Mouse (Mus musculus) CH12.LX (cell line): Measurements from ENCODE around the gene Fam209. TPM values are rescaled to one million over a fixed set of nuclear protein-coding genes. Genes with fewer than 3 reads are reported as not detected.

Experiments
- DNase-seq: peaks from one replicate; pipeline ENCODE4 v3.0.0-alpha.2; 2013; ENCODE audit errors: extremely low read depth
- H3K27ac ChIP-seq: 2 replicates; pipeline ENCODE4 v1.5.1; 2012; ENCODE audit warnings: low read depth, mild to moderate bottlenecking, control low read depth, moderate library complexity; ENCODE audit not compliant: insufficient read depth
- H3K27me3 ChIP-seq: replicated peaks from 2 replicates; pipeline ENCODE3; 2012; ENCODE audit warnings: inconsistent platforms
- H3K36me3 ChIP-seq, 2 experiments: replicated peaks in 1 of 2; 2 replicates each; pipeline versions ENCODE3 to v1.6.1; 2012; ENCODE audit warnings: inconsistent platforms in 1 of 2, low read length in 1 of 2, mild to moderate bottlenecking in 1 of 2, mixed read lengths in 1 of 2, moderate library complexity in 1 of 2; ENCODE audit not compliant: control insufficient read depth in 1 of 2, insufficient read depth in 1 of 2
- H3K4me1 ChIP-seq, 2 experiments: 2 replicates each; pipeline ENCODE4 v1.6.1; 2012; ENCODE audit warnings: inconsistent platforms in 1 of 2, moderate library complexity in 1 of 2; ENCODE audit not compliant: insufficient read depth in 2 of 2, control insufficient read depth in 1 of 2
- H3K4me2 ChIP-seq: 2 replicates; pipeline ENCODE4 v1.6.1; 2012; ENCODE audit warnings: low read depth, mild to moderate bottlenecking, control low read depth; ENCODE audit not compliant: poor library complexity, insufficient read depth, severe bottlenecking
- H3K4me3 ChIP-seq, 3 experiments: fragments of 150-350 bp in 1 of 3; sonication (generic) in 1 of 3; replicated peaks in 1 of 3; 2 replicates each; pipeline versions ENCODE3 to v1.5.1; 2011 to 2012; ENCODE audit warnings: low read depth in 2 of 3, low read length in 2 of 3, mild to moderate bottlenecking in 2 of 3, moderate library complexity in 2 of 3, control low read depth in 1 of 3, improper control_type of control experiment in 1 of 3, inconsistent platforms in 1 of 3, mixed read lengths in 1 of 3; ENCODE audit not compliant: poor library complexity in 1 of 3
- H3K79me2 ChIP-seq: replicated peaks from 2 replicates; pipeline ENCODE4 v1.6.1; 2012; ENCODE audit warnings: mild to moderate bottlenecking, moderate library complexity; ENCODE audit not compliant: control insufficient read depth, poor library complexity, insufficient read depth, severe bottlenecking; ENCODE audit errors: extremely low read depth
- H3K9ac ChIP-seq: 2 replicates; pipeline ENCODE4 v1.6.1; 2012; ENCODE audit warnings: low read depth, mild to moderate bottlenecking, control low read depth, moderate library complexity; ENCODE audit not compliant: insufficient read depth
- H3K9me3 ChIP-seq: replicated peaks from 2 replicates; pipeline ENCODE3; 2012; ENCODE audit warnings: low read length, inconsistent platforms, mixed read lengths
- CTCF ChIP-seq, 2 experiments: IDR thresholded peaks in 1 of 2; conservative IDR thresholded peaks in 1 of 2; 2 replicates each; pipeline ENCODE4 v1.5.1; 2011 to 2012; ENCODE audit warnings: low read depth in 2 of 2, low read length in 2 of 2, improper control_type of control experiment in 1 of 2, inconsistent platforms in 1 of 2, mild to moderate bottlenecking in 1 of 2, moderate library complexity in 1 of 2
- ELF1 ChIP-seq: IDR thresholded peaks from 2 replicates; pipeline ENCODE4 v1.6.1; 2014; ENCODE audit warnings: low read depth, mild to moderate bottlenecking, inconsistent platforms, low read length, improper control_type of control experiment
- EP300 ChIP-seq: IDR thresholded peaks from 2 replicates; pipeline ENCODE4 v1.6.1; 2011; ENCODE audit warnings: low read length, improper control_type of control experiment
- ETS1 ChIP-seq: conservative IDR thresholded peaks from 2 replicates; pipeline ENCODE4 v1.6.1; 2012; ENCODE audit warnings: low read depth, mild to moderate bottlenecking, inconsistent platforms, low read length, improper control_type of control experiment, moderate library complexity
- GABPA ChIP-seq: IDR thresholded peaks from 2 replicates; pipeline ENCODE4 v1.6.1; 2012; ENCODE audit warnings: low read depth, low read length, improper control_type of control experiment, inconsistent platforms; ENCODE audit not compliant: insufficient replicate concordance
- IRF4 ChIP-seq: IDR thresholded peaks from 2 replicates; pipeline ENCODE4 v1.6.1; 2014; ENCODE audit warnings: low read depth, mild to moderate bottlenecking, inconsistent platforms, low read length, improper control_type of control experiment
- JUN ChIP-seq: IDR thresholded peaks from 2 replicates; pipeline ENCODE4 v1.6.1; 2011; ENCODE audit warnings: low read depth, mild to moderate bottlenecking, low read length, improper control_type of control experiment, moderate library complexity; ENCODE audit not compliant: insufficient read depth
- MAX ChIP-seq: IDR thresholded peaks from 2 replicates; pipeline ENCODE4 v1.6.1; 2011; ENCODE audit warnings: low read length, improper control_type of control experiment
- MYC ChIP-seq: IDR thresholded peaks from 2 replicates; pipeline ENCODE4 v1.6.1; 2011; ENCODE audit warnings: low read depth, mild to moderate bottlenecking, improper control_type of control experiment, low read length
- TBP ChIP-seq: conservative IDR thresholded peaks from 2 replicates; pipeline ENCODE4 v1.6.1; 2011; ENCODE audit warnings: low read depth, low read length, improper control_type of control experiment
- USF2 ChIP-seq: conservative IDR thresholded peaks from 2 replicates; pipeline ENCODE4 v1.6.1; 2011; ENCODE audit warnings: low read depth, low read length, improper control_type of control experiment
- ZC3H11A ChIP-seq: IDR thresholded peaks from 2 replicates; pipeline ENCODE4 v1.6.1; 2012; ENCODE audit warnings: low read depth, mild to moderate bottlenecking, inconsistent platforms, low read length, improper control_type of control experiment
- ZKSCAN1 ChIP-seq: IDR thresholded peaks from 2 replicates; pipeline ENCODE4 v1.6.1; 2012; ENCODE audit warnings: low read depth, inconsistent platforms, low read length, improper control_type of control experiment, borderline replicate concordance
- ZMIZ1 ChIP-seq: IDR thresholded peaks from 2 replicates; pipeline ENCODE4 v1.6.1; 2012; ENCODE audit warnings: low read depth, mild to moderate bottlenecking, inconsistent platforms, low read length, improper control_type of control experiment
- dilution Hi-C: fragments of 300-500 bp; cut with MboI; formaldehyde crosslinking; loops from 2 replicates; pipeline ENCODE4 v1.14.3; 2020; ENCODE audit warnings: low sequenced_read_pairs; ENCODE audit not compliant: extremely low pct_unique_long_range_greater_than_20kb, extremely low pct_ligation_motif_present
- in situ Hi-C: fragments of 300-500 bp; cut with MboI; formaldehyde crosslinking; loops from 3 replicates; pipeline ENCODE4 v1.14.3; 2019; ENCODE audit warnings: low sequenced_read_pairs, low pct_ligation_motif_present, low pct_unique_long_range_greater_than_20kb, mixed read lengths
- polyA plus RNA-seq: library from polyadenylated mRNA; unstranded; fragments of >175 nt; gene quantifications from 2 replicates; pipeline ENCODE4 v1.2.1, GENCODE M21; 2012; ENCODE audit warnings: low read depth; ENCODE audit not compliant: insufficient read length
- total RNA-seq, 2 experiments: library from RNA; depleted of rRNA; stranded (reverse); fragments of 300-350 nt in 1 of 2; fragments of >200 nt in 1 of 2; gene quantifications; 2 replicates each; pipeline ENCODE4 v1.2.3; 2012 to 2014

Fam209 gene
- total and polyA plus RNA-seq, 3 experiments: 0.25 to 1.2 TPM; not detected in 1

DNA sequence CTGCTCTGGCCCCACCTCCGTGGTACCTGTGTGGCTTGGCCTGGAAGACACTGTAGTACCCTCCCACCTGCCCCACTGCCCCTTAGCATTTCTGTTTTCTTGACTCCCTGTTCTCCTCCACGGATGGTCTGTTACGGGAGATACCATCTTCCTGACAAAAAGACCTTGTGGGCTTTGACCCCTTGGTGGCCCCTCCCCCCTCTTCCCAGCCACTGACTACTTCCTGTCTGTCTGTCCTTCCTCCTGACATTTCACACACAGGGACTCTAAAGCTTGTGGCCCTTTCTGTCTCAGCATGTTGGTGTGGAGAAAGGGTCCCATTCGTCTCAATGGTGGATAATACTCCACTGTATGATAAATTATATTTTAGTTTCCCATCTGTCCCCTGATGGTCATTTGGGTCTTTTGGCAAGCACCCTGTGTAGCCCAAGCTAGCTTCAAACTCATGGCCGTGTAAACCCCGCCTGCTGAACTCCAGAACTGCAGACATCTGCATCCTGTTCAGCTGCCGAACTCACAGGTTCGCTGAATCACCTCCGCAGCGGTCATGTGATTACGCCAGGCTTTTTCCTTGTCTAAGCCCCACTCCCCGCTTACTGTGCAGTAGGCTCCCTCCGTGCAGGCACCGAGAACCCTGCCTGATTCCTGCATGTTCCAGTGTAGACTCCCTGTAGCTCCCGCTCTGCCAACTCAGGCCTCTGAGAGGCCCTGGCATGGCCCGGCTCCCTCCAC lies 9.5 kb downstream of the Fam209 start:
- H3K36me3 ChIP-seq: no peaks in the 10 kb centered on the region
- no peak overlapping the region for H3K4me3 ChIP-seq
- dilution Hi-C loops: no loop called here
- no peak overlapping the region for H3K9ac ChIP-seq
- no peak for TF ChIP-seq USF2
- no peak for TF ChIP-seq ZKSCAN1
- no peak for TF ChIP-seq EP300
- TF ChIP-seq ELF1: no peak
- TF ChIP-seq ETS1: no peak
- TF ChIP-seq JUN: no peak
- TF ChIP-seq CTCF (conservative IDR thresholded peaks at IDR 0.05 in 1 of 2, IDR thresholded peaks at IDR 0.05 in 1 of 2; ENCODE audit: low read depth in 2 of 2, low read length in 2 of 2): no peak
- no peak for TF ChIP-seq MAX
- TF ChIP-seq GABPA: no peak
- TF ChIP-seq TBP: no peak
- TF ChIP-seq ZMIZ1: no peak
- no peak for TF ChIP-seq IRF4
- no peak for TF ChIP-seq ZC3H11A
- peaks cover 42% of the 10 kb centered on the region for H3K27me3 ChIP-seq
- DNase-seq: no peak
- in situ Hi-C loops: loop anchor here (25.0 kb wide), 1 partner anchor 605 kb away; no protein-coding TSS in a partner anchor
- no peaks in the 10 kb centered on the region for H3K9me3 ChIP-seq
- H3K79me2 ChIP-seq: no peaks in the 10 kb centered on the region
- no peak overlapping the region for H3K4me2 ChIP-seq
- H3K4me1 ChIP-seq: peaks cover under 1 to 7% of the 10 kb centered on the region in 2 experiments; a peak in 3 of 4 replicates
- no peak overlapping the region for H3K27ac ChIP-seq

DNA sequence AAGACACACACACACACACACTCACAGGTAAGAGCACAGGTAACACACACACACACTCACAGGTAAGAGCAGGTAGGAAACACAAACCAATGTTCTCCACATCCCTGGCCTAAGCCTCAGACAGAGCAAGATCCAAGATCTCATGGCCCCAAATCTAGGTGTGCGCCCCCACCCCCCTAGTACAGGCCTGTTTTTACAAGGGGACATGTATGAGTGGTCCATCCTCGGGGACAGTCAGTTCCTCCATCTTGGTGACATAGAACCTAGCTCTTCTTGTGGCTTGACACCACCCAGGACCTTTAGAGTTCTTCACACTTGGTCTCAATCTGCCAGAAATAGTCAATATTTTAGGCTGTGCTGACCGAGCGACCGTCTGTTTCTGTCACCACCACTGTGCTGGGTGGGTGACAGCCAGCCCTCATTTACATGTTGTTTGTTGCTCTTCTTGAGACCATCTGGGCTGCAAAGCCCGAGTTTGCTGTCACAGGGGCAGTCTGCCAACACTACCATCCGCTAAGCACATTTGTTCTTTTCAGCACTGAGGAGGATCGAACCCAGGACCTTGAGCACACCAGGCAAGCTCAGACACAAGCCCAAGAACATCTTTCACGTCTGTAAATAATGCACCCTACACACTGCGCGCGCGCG lies 11.6 kb downstream of the Fam209 start:
- Histone ChIP-seq H3K27ac (no peak overlapping the region), H3K9ac (no peak overlapping the region), H3K27me3 (peaks cover 57% of the 10 kb centered on the region), H3K9me3 (no peaks in the 10 kb centered on the region), H3K4me2 (no peak overlapping the region), H3K4me3 (no peak overlapping the region), H3K4me1 (no peaks in the 10 kb centered on the region), H3K79me2 (no peaks in the 10 kb centered on the region), H3K36me3 (no peaks in the 10 kb centered on the region)
- dilution Hi-C loops (no loop called here), in situ Hi-C loops (loop anchor here (25.0 kb wide), 1 partner anchor 603 kb away; no protein-coding TSS in a partner anchor)
- DNase-seq: no peak
- TF ChIP-seq EP300 (no peak), TBP (no peak), CTCF (conservative IDR thresholded peaks at IDR 0.05 in 1 of 2, IDR thresholded peaks at IDR 0.05 in 1 of 2; ENCODE audit: low read depth in 2 of 2, low read length in 2 of 2) (no peak), MYC (no peak)
